In genomic region chr3:133411123-133411675, GRCm38 (mm10) we compare ENCODE assay signal across 17 mouse cellular contexts.
"Had no signal": no experiment of that assay in that cellular context is flagged by ENCODE, and none has a peak within 500 bp of the region (broad histone marks: within the 10 kb centered on the region; RNA-seq: fewer than 3 reads in every experiment).

No protein-coding gene starts in this region.

- DNase-seq: lung, adult 18-20 months; lung, embryonic 14.5 days; lung, postnatal 10 days; lung, postnatal 4 days; midbrain, embryonic 14.5 days; retina, postnatal 1 day; right cerebral cortex, adult 18-20 months; right cerebral cortex, postnatal 25 days; right cerebral cortex, postnatal 4 days; spleen, adult 18-20 months; thymus, adult 18-20 months had no signal

- ATAC-seq: midbrain, embryonic 16.5 days had no signal

- H3K4me2 ChIP-seq: lung, embryonic 14.5 days; midbrain, embryonic 12.5 days; neural tube, embryonic 12.5 days; neural tube, embryonic 15.5 days had no signal

- H3K27ac ChIP-seq: midbrain, embryonic 10.5 days; midbrain, embryonic 12.5 days; neural tube, embryonic 12.5 days; neural tube, embryonic 15.5 days had no signal

- H3K9ac ChIP-seq: lung, embryonic 14.5 days; midbrain, embryonic 12.5 days; neural tube, embryonic 12.5 days; neural tube, embryonic 15.5 days had no signal

- H3K9me3 ChIP-seq: midbrain, embryonic 10.5 days; midbrain, embryonic 12.5 days; neural tube, embryonic 12.5 days; neural tube, embryonic 15.5 days had no signal

- H3K4me3 ChIP-seq: midbrain, embryonic 10.5 days; midbrain, embryonic 12.5 days; myocyte; neural tube, embryonic 12.5 days; neural tube, embryonic 15.5 days had no signal

- H3K4me1 ChIP-seq: midbrain, embryonic 10.5 days; midbrain, embryonic 12.5 days; neural tube, embryonic 12.5 days; neural tube, embryonic 15.5 days had no signal

- H3K27me3 ChIP-seq: midbrain, embryonic 12.5 days; neural tube, embryonic 12.5 days; neural tube, embryonic 15.5 days had no signal

- H3K36me3 ChIP-seq: midbrain, embryonic 10.5 days; midbrain, embryonic 12.5 days; neural tube, embryonic 12.5 days; neural tube, embryonic 15.5 days had no signal
